Mouse (Mus musculus) heart, postnatal 25 days (tissue): ENCODE measurements at regions not wholly inside any gene's neighbourhood (a gene's known extent, or its start where the extent isn't known, plus 50 kb on each side); places are given as distances from the start of the nearest gene placed in this dataset.

ENCODE experiments used
- DNase-seq: peaks from one replicate; pipeline ENCODE4 v3.0.0; 2022; ENCODE audit warnings: low spot score
- intact Hi-C: fragments of 180-260 bp; cut with DNase I; formaldehyde crosslinking; loops from one replicate; pipeline ENCODE4 v1.15.1; 2025

DNA sequence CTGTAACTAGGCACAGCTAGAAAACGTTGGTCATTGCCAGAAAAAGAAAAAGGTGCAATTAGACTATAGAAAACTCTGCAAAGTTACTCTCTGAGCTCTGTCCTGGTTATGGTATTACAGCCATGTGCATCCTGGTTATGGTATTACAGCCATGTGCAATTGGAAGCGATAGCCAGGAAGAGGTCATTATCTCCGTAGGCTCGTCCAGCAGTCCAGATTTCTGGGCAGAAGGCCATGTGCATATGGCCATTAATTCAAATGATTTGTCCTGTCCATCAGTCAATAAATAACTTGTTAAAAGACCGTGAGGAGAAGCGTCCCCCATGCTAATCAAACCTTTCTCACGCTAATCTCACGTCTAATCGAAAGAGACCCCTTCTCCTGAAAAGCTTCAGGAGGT, 75.7 kb upstream of the Samsn1 start:
- intact Hi-C loops, result no loop called here
- no peak for DNase-seq

DNA sequence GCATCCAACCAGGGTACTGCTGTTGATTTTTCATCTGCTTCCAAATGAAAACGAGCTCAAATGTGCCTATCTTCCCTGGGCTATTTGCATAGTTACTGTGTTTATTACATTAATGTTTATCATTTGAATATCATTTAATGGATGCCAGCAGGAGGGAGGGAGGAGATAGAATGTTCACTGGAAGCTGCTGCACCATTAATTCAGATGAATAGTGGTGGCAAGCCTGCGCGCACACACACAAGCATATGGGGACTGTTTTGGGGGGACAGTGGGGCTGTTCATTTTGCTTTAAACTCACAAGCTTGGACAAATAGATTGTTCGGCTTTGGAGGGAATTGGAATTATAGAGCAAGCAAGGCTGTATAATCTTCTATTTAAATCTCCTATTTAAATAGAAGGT, 74.3 kb upstream of the Samsn1 start:
- DNase-seq, result no peak
- intact Hi-C loops, result no loop called here

DNA sequence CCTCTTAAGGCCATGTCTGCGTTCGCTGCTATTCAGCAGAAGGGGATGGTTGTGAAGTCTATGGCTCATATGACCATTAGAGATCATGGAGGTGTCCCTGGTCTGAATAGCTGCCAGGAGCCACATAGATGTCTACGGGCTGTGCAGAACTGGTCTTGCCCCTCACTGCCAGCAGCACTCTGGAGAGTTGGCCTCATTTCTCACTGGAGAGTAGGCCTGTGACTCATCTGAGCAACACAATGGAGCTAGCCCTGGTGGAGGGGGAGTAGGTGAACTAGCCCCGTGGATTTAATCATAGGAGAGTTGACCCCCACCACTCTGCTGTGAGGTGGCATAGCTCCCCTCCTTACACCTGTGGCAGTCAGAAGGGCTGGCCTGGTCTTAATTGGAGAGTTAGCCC, 63.3 kb upstream of the Samsn1 start:
- DNase-seq, result no peak
- intact Hi-C loops, result no loop called here

DNA sequence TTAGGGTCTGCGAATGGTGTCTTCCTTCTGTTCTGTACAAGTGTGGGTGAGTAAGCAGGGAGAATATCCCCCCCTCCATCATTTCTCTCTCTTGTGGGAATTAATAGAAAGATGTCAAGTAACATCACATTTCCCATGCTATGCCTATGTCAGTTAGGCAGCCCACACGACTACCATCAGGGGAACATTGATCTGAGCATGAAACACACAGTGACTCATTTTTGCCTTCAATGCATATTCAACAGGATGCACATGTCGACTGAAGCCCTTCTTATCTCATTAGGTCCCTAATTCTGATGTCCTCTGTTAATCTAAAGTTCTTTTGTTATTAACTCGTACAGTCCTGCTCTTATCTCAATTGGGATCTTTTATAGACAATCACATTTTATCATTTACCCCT, 60.4 kb upstream of the Samsn1 start:
- DNase-seq, result no peak
- intact Hi-C loops, result no loop called here

DNA sequence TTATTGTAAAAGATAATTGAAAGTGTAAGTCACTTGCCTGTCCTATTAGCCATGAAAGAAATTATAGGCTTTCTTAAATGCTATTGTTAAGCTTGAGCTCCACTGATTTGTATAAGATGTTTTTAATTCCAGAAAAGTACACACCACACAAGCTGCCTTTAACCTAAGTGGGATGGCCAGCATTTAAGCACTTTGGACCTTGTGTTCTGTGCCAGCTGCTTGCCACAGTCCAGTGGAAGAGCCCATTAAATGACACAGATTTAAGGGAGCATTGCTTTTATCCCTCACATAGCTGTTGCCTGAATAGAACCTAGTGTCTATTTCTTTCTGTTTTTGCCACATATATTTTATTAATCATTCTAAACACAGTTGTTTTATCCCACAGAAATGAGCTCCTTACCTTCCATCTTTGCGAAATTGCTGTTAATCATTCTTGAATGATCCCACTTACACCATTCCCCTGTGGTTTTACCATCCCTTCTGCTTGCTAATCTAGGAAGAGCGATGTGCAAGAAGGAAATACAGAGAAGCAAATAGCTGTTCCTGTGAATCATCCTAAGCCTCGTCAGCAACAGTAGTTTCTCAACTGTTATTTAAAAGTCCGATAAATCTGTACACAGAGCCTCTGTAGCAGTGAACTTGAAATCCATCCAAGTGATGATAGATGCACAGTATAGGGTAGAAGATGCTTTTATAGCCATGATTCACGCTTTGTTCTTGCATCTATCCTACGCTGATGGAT, 57.9 kb upstream of the Samsn1 start:
- intact Hi-C loops, result no loop called here
- DNase-seq, result no peak

DNA sequence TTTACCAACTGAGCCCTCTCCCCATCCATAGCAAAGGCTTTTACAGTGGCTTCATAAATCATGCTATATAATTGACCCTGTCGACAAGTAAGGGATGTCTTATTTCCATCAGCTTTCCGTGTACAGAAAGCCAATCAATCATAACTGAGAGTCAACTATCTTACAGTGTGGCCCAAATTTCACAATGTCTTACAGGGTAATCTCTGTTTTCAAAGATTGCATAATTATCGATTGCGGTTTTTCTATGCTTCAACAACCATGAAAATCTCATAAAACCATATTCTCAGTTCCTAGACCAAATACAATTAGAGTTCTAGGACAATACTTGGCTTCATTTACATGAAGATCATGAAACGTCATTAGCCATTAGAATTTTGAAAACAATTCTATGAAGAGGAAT, 56.1 kb upstream of the Samsn1 start:
- intact Hi-C loops, result no loop called here
- DNase-seq, result no peak

DNA sequence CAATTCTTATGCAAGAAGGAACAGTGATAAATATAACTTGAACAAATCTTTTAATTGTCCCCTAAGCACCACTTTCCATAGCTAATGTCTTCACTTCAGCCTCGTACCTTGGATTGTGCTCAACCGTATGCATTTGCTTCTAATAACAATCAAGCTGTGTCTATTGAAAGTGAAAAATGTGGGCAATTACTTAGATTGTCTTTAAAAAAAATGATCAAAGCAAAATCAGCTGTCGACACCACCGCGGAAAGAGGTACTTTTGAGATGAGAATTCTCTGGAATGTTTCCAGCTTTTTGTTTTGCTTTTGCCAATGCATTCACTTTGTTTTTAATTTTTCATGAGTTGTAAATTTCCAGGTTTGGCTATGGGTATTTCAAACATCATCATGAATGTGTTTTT, 54.1 kb upstream of the Samsn1 start:
- DNase-seq, result no peak
- intact Hi-C loops, result no loop called here
